Mouse (Mus musculus) thymus, adult 18-20 months (tissue): ENCODE data around the gene Golga4.

Source experiments
- DNase-seq, 2 experiments: peaks; one replicate each; pipeline ENCODE4 v3.0.0; 2022; ENCODE audit warnings: mixed read lengths in 2 of 2

Golga4 gene

GRCm38 (mm10) chr9:118529783-118530182, 23.7 kb downstream of the Golga4 start:
- no peak for DNase-seq

- no peak for DNase-seq
Observed at GRCm38 (mm10) chr9:118530679-118531078, 24.6 kb downstream of the Golga4 start.

- DNase-seq = no peak
Observed at GRCm38 (mm10) chr9:118532516-118533205, 26.6 kb downstream of the Golga4 start.

GRCm38 (mm10) chr9:118536946-118537345, 30.9 kb downstream of the Golga4 start:
- DNase-seq = no peak

- no peak for DNase-seq
Observed at GRCm38 (mm10) chr9:118537463-118538339, 31.6 kb downstream of the Golga4 start.

- no peak for DNase-seq
Observed at GRCm38 (mm10) chr9:118541851-118542250, 35.8 kb downstream of the Golga4 start.

- DNase-seq = no peak
Observed at GRCm38 (mm10) chr9:118545146-118545545, 39.1 kb downstream of the Golga4 start.

GRCm38 (mm10) chr9:118548651-118549050, 42.6 kb downstream of the Golga4 start:
- DNase-seq = no peak

- DNase-seq = no peak
Observed at GRCm38 (mm10) chr9:118556951-118557780, 51.1 kb downstream of the Golga4 start.

- DNase-seq = no peak
Observed at GRCm38 (mm10) chr9:118563356-118563755, 57.3 kb downstream of the Golga4 start.

GRCm38 (mm10) chr9:118563866-118564265, 57.8 kb downstream of the Golga4 start:
- no peak for DNase-seq

- no peak for DNase-seq
Observed at GRCm38 (mm10) chr9:118564696-118565095, 58.6 kb downstream of the Golga4 start.

- no peak for DNase-seq
Observed at GRCm38 (mm10) chr9:118569328-118569727, 63.3 kb downstream of the Golga4 start.

GRCm38 (mm10) chr9:118570865-118571264, 64.8 kb downstream of the Golga4 start:
- no peak for DNase-seq

- no peak for DNase-seq
Observed at GRCm38 (mm10) chr9:118571701-118572100, 65.6 kb downstream of the Golga4 start.

- no peak for DNase-seq
Observed at GRCm38 (mm10) chr9:118574911-118575310, 68.8 kb downstream of the Golga4 start.

- no peak for DNase-seq
Observed at GRCm38 (mm10) chr9:118580371-118580770, 74.3 kb downstream of the Golga4 start.

GRCm38 (mm10) chr9:118582757-118583156, 76.7 kb downstream of the Golga4 start:
- peak; percentile 9 to 33 for DNase-seq

- no peak for DNase-seq
Observed at GRCm38 (mm10) chr9:118584838-118585237, 78.8 kb downstream of the Golga4 start.

- no peak for DNase-seq
Observed at GRCm38 (mm10) chr9:118585998-118586397, 79.9 kb downstream of the Golga4 start.

- DNase-seq = no peak
Observed at GRCm38 (mm10) chr9:118587115-118587514, 81.0 kb downstream of the Golga4 start.

GRCm38 (mm10) chr9:118589249-118589648, 83.2 kb downstream of the Golga4 start:
- no peak for DNase-seq

- DNase-seq = no peak
Observed at GRCm38 (mm10) chr9:118590230-118590629, 84.2 kb downstream of the Golga4 start.
